Mouse (Mus musculus) embryonic facial prominence, embryonic 12.5 days (tissue): Measurements from ENCODE around the gene Prex1. TPM values are rescaled to one million over a fixed set of nuclear protein-coding genes. Genes with fewer than 3 reads are reported as not detected.
"Not testable (repeated sequence)": the region's sequence is repeated elsewhere in the genome, so short reads cannot be mapped to it uniquely, and the experiment has no call there.

ENCODE experiments used
- ATAC-seq: fragments of 200-750 bp; cut with Nextera tagmentation; 2 replicates; pipeline ENCODE4 v1.8.0; 2017; ENCODE audit not compliant: insufficient number of reproducible peaks, insufficient read depth, low FRiP score, low TSS enrichment
- H3K27ac ChIP-seq: fragments of 300-500 bp; sonication (generic); 2 replicates; pipeline ENCODE4 v1.5.1; 2016; ENCODE audit warnings: mild to moderate bottlenecking
- H3K27me3 ChIP-seq: fragments of 300-500 bp; sonication (generic); 2 replicates; pipeline ENCODE4 v1.6.1; 2016; ENCODE audit warnings: mild to moderate bottlenecking, moderate library complexity
- H3K36me3 ChIP-seq: fragments of 300-500 bp; sonication (generic); 2 replicates; pipeline ENCODE4 v1.6.1; 2016; ENCODE audit warnings: mild to moderate bottlenecking
- H3K4me1 ChIP-seq: fragments of 300-500 bp; sonication (generic); 2 replicates; pipeline ENCODE4 v1.6.1; 2016
- H3K4me2 ChIP-seq: fragments of 300-500 bp; sonication (generic); replicated peaks from 2 replicates; pipeline ENCODE4 v1.6.1; 2016; ENCODE audit warnings: mild to moderate bottlenecking, moderate library complexity
- H3K4me3 ChIP-seq: fragments of 300-500 bp; sonication (generic); 2 replicates; pipeline ENCODE4 v1.5.1; 2016; ENCODE audit warnings: mild to moderate bottlenecking
- H3K9ac ChIP-seq: fragments of 300-500 bp; sonication (generic); 2 replicates; pipeline ENCODE4 v1.6.1; 2016; ENCODE audit warnings: mild to moderate bottlenecking, moderate library complexity
- H3K9me3 ChIP-seq: fragments of 300-500 bp; sonication (generic); 2 replicates; pipeline ENCODE4 v1.6.1; 2016; ENCODE audit warnings: mild to moderate bottlenecking, moderate library complexity
- WGBS: fragments of 180-500 bp; shearing (Covaris S2); methylation state at CpG from one replicate; pipeline ENCODE4 v1.1.7; 2016; 5-methylcytosine and 5-hydroxymethylcytosine counted together
- polyA plus RNA-seq: library from polyadenylated mRNA; unstranded; fragments of >200 nt; fragmentation: Nextera tagmentation; extraction: Ambion mirVana; gene quantifications from 2 replicates; pipeline ENCODE4 v1.2.1, GENCODE M21; 2016

Prex1 gene
- polyA plus RNA-seq, 1 experiment from 2014 or later: 36.2 TPM

GRCm38 (mm10) chr2:166735469-166736001 lies 21.9 kb upstream of the Prex1 start:
- no peaks in the 10 kb centered on the region; the same call in 1 of the 2 replicates for H3K27me3 ChIP-seq
- H3K4me3 ChIP-seq: 0 out of 2 replicates have a peak overlapping the region, but pooled peaks have one; percentile 5
- ATAC-seq: peak; percentile 76
- H3K27ac ChIP-seq: peak overlapping the region; percentile 90
- no peaks in the 10 kb centered on the region for H3K9me3 ChIP-seq
- H3K9ac ChIP-seq: no peak overlapping the region
- H3K4me2 ChIP-seq: peak overlapping the region; percentile 22
- H3K4me1 ChIP-seq: peaks cover 12% of the 10 kb centered on the region
- 8% methylated on average over 15 of the region's 15 CpGs for WGBS
- H3K36me3 ChIP-seq: no peaks in the 10 kb centered on the region

GRCm38 (mm10) chr2:166732860-166733259 lies 19.2 kb upstream of the Prex1 start:
- no peaks in the 10 kb centered on the region for H3K36me3 ChIP-seq
- no peak overlapping the region for H3K4me3 ChIP-seq
- H3K27me3 ChIP-seq: no peaks in the 10 kb centered on the region
- H3K4me1 ChIP-seq: peaks cover 25% of the 10 kb centered on the region
- no peak overlapping the region for H3K27ac ChIP-seq
- ATAC-seq: no peak
- 91% methylated on average over 2 of the region's 2 CpGs for WGBS
- H3K4me2 ChIP-seq: no peak overlapping the region
- no peak overlapping the region for H3K9ac ChIP-seq
- no peaks in the 10 kb centered on the region for H3K9me3 ChIP-seq

- H3K4me2 ChIP-seq: no peak overlapping the region
- no peaks in the 10 kb centered on the region for H3K9me3 ChIP-seq
- H3K27me3 ChIP-seq: no peaks in the 10 kb centered on the region
- H3K27ac ChIP-seq: no peak overlapping the region
- peaks cover 25% of the 10 kb centered on the region for H3K4me1 ChIP-seq
- ATAC-seq: no peak
- no peak overlapping the region for H3K9ac ChIP-seq
- H3K4me3 ChIP-seq: no peak overlapping the region
- no peaks in the 10 kb centered on the region for H3K36me3 ChIP-seq
- 80% methylated on average over 4 of the region's 4 CpGs for WGBS
Measured at GRCm38 (mm10) chr2:166732146-166732545, 18.5 kb upstream of the Prex1 start.

- 100% methylated on average over 1 of the region's 1 CpGs for WGBS
- peaks cover 22% of the 10 kb centered on the region for H3K4me1 ChIP-seq
- H3K27me3 ChIP-seq, H3K36me3 ChIP-seq, H3K4me2 ChIP-seq, ATAC-seq, H3K9ac ChIP-seq, H3K9me3 ChIP-seq, H3K4me3 ChIP-seq, H3K27ac ChIP-seq: not testable (repeated sequence)
Measured at GRCm38 (mm10) chr2:166731102-166731883, 17.7 kb upstream of the Prex1 start.

GRCm38 (mm10) chr2:166730567-166730915 lies 16.9 kb upstream of the Prex1 start:
- Histone ChIP-seq H3K27me3 (no peaks in the 10 kb centered on the region), H3K9me3 (no peaks in the 10 kb centered on the region), H3K9ac (no peak overlapping the region), H3K36me3 (no peaks in the 10 kb centered on the region), H3K4me3 (no peak overlapping the region), H3K4me2 (peak overlapping the region; percentile 1; the same call in 1 of the 2 replicates), H3K27ac (peak overlapping the region; percentile 83), H3K4me1 (peaks cover 22% of the 10 kb centered on the region)
- WGBS: 61% methylated on average over 6 of the region's 6 CpGs
- no peak for ATAC-seq

- peaks cover 20% of the 10 kb centered on the region for H3K4me1 ChIP-seq
- no peak for ATAC-seq
- H3K36me3 ChIP-seq: no peaks in the 10 kb centered on the region
- 26% methylated on average over 19 of the region's 19 CpGs for WGBS
- no peak overlapping the region for H3K4me3 ChIP-seq
- H3K27me3 ChIP-seq: no peaks in the 10 kb centered on the region
- no peaks in the 10 kb centered on the region for H3K9me3 ChIP-seq
- peak overlapping the region; percentile 1; the same call in 1 of the 2 replicates for H3K4me2 ChIP-seq
- H3K9ac ChIP-seq: no peak overlapping the region
- H3K27ac ChIP-seq: peak overlapping the region; percentile 83
Measured at GRCm38 (mm10) chr2:166729656-166730566, 16.3 kb upstream of the Prex1 start.

GRCm38 (mm10) chr2:166729045-166729444 lies 15.4 kb upstream of the Prex1 start:
- H3K9me3 ChIP-seq: no peaks in the 10 kb centered on the region
- H3K4me1 ChIP-seq: peaks cover 17% of the 10 kb centered on the region
- no peak overlapping the region for H3K27ac ChIP-seq
- no peak for ATAC-seq
- no peaks in the 10 kb centered on the region for H3K36me3 ChIP-seq
- H3K27me3 ChIP-seq: no peaks in the 10 kb centered on the region
- no peak overlapping the region for H3K9ac ChIP-seq
- H3K4me3 ChIP-seq: no peak overlapping the region
- no peak overlapping the region for H3K4me2 ChIP-seq
- WGBS: 55% methylated on average over 3 of the region's 3 CpGs

GRCm38 (mm10) chr2:166728261-166728680 lies 14.6 kb upstream of the Prex1 start:
- no peak overlapping the region for H3K4me3 ChIP-seq
- peaks cover 17% of the 10 kb centered on the region for H3K4me1 ChIP-seq
- H3K9me3 ChIP-seq: no peaks in the 10 kb centered on the region
- ATAC-seq: no peak
- 33% methylated on average over 3 of the region's 3 CpGs for WGBS
- H3K27ac ChIP-seq: no peak overlapping the region
- no peak overlapping the region for H3K9ac ChIP-seq
- H3K27me3 ChIP-seq: no peaks in the 10 kb centered on the region
- no peaks in the 10 kb centered on the region for H3K36me3 ChIP-seq
- H3K4me2 ChIP-seq: no peak overlapping the region

- no peak for ATAC-seq
- H3K9me3 ChIP-seq: no peaks in the 10 kb centered on the region
Measured at GRCm38 (mm10) chr2:166727790-166728189, 14.2 kb upstream of the Prex1 start.

GRCm38 (mm10) chr2:166726891-166727290 lies 13.3 kb upstream of the Prex1 start:
- H3K9ac ChIP-seq: no peak overlapping the region
- H3K9me3 ChIP-seq: no peaks in the 10 kb centered on the region
- ATAC-seq: no peak
- 35% methylated on average over 6 of the region's 6 CpGs for WGBS
- no peaks in the 10 kb centered on the region for H3K36me3 ChIP-seq
- peaks cover 17% of the 10 kb centered on the region for H3K4me1 ChIP-seq
- no peaks in the 10 kb centered on the region for H3K27me3 ChIP-seq
- H3K4me3 ChIP-seq: no peak overlapping the region
- H3K27ac ChIP-seq: no peak overlapping the region
- no peak overlapping the region for H3K4me2 ChIP-seq

More at GRCm38 (mm10) chr2:166727790-166728189, 14.2 kb upstream of the Prex1 start:
- 83% methylated on average over 10 of the region's 10 CpGs for WGBS
- no peak overlapping the region for H3K4me2 ChIP-seq
- peaks cover 17% of the 10 kb centered on the region for H3K4me1 ChIP-seq
- no peak overlapping the region for H3K27ac ChIP-seq
- no peaks in the 10 kb centered on the region for H3K36me3 ChIP-seq
- no peak overlapping the region for H3K4me3 ChIP-seq
- no peaks in the 10 kb centered on the region for H3K27me3 ChIP-seq
- H3K9ac ChIP-seq: no peak overlapping the region

- H3K9me3 ChIP-seq: no peaks in the 10 kb centered on the region
Measured at GRCm38 (mm10) chr2:166720416-166720815, 6.8 kb upstream of the Prex1 start.

More at GRCm38 (mm10) chr2:166720416-166720815, 6.8 kb upstream of the Prex1 start:
- 73% methylated on average over 3 of the region's 3 CpGs for WGBS
- no peak overlapping the region for H3K4me3 ChIP-seq
- no peak overlapping the region for H3K4me2 ChIP-seq
- H3K4me1 ChIP-seq: no peaks in the 10 kb centered on the region
- ATAC-seq: no peak
- no peaks in the 10 kb centered on the region for H3K27me3 ChIP-seq
- H3K27ac ChIP-seq: no peak overlapping the region
- H3K9ac ChIP-seq: no peak overlapping the region
- no peaks in the 10 kb centered on the region for H3K36me3 ChIP-seq
